Mouse (Mus musculus) heart, postnatal 0 days (tissue): ENCODE results near the gene Mst1r. TPM values are rescaled to one million over a fixed set of nuclear protein-coding genes. Genes with fewer than 3 reads are reported as not detected.
A peak's percentile ranks its signal among the peaks of the same experiment; 100 is the strongest.

ENCODE experiments used
- ATAC-seq: fragments of 200-750 bp; cut with Nextera tagmentation; 2 replicates; pipeline ENCODE4 v1.8.0; 2017; ENCODE audit warnings: low read depth, moderate number of reproducible peaks, moderate library complexity; ENCODE audit not compliant: insufficient read depth
- DNase-seq: peaks from one replicate; pipeline ENCODE4 v3.0.0-alpha.2; 2016; ENCODE audit warnings: low spot score
- H3K27ac ChIP-seq: fragments of 300-500 bp; sonication (generic); 2 replicates; pipeline ENCODE4 v1.5.1; 2014; ENCODE audit warnings: low read depth, mild to moderate bottlenecking
- H3K27me3 ChIP-seq: fragments of 300-500 bp; sonication (generic); 2 replicates; pipeline ENCODE4 v1.6.1; 2014; ENCODE audit warnings: low read length, mixed read lengths; ENCODE audit not compliant: control insufficient read depth, insufficient read depth
- H3K36me3 ChIP-seq: fragments of 300-500 bp; sonication (generic); replicated peaks from 2 replicates; pipeline ENCODE4 v1.6.1; 2014; ENCODE audit warnings: low read length, mixed read lengths; ENCODE audit not compliant: control insufficient read depth, insufficient read depth
- H3K4me1 ChIP-seq: fragments of 300-500 bp; sonication (generic); 2 replicates; pipeline ENCODE4 v1.6.1; 2014; ENCODE audit warnings: antibody characterized with exemption; ENCODE audit not compliant: control insufficient read depth, insufficient read depth
- H3K4me2 ChIP-seq: fragments of 300-500 bp; sonication (generic); 2 replicates; pipeline ENCODE4 v1.6.1; 2014; ENCODE audit warnings: low read depth, mild to moderate bottlenecking, low read length, moderate library complexity
- H3K4me3 ChIP-seq: fragments of 300-500 bp; sonication (generic); 2 replicates; pipeline ENCODE4 v1.5.1; 2014; ENCODE audit warnings: low read depth, low read length
- H3K9ac ChIP-seq: fragments of 300-500 bp; sonication (generic); replicated peaks from 2 replicates; pipeline ENCODE4 v1.6.1; 2014; ENCODE audit warnings: low read depth, low read length, mixed read lengths
- H3K9me3 ChIP-seq: fragments of 300-500 bp; sonication (generic); replicated peaks from 2 replicates; pipeline ENCODE4 v1.6.1; 2016; ENCODE audit warnings: low read length; ENCODE audit not compliant: control insufficient read depth
- CTCF ChIP-seq: IDR thresholded peaks from 2 replicates; pipeline ENCODE4 v1.5.1; 2016; ENCODE audit warnings: antibody characterized with exemption, control low read depth, low read depth
- EP300 ChIP-seq: IDR thresholded peaks from 2 replicates; pipeline ENCODE4 v1.6.1; 2016; ENCODE audit warnings: antibody characterized with exemption, low read depth
- WGBS: fragments of 180-500 bp; shearing (Covaris S2); extraction: QIAGEN DNeasy Blood & Tissue Kit; methylation state at CpG from one replicate; pipeline ENCODE4 v1.1.7; 2014; 5-methylcytosine and 5-hydroxymethylcytosine counted together
- polyA plus RNA-seq: library from polyadenylated mRNA; unstranded; fragments of >200 nt; fragmentation: Nextera tagmentation; extraction: Ambion mirVana; gene quantifications from 2 replicates; pipeline ENCODE4 v1.2.1, GENCODE M21; 2015
- total RNA-seq: library from RNA; depleted of rRNA; stranded (reverse); fragments of >200 nt; gene quantifications from 2 replicates; pipeline ENCODE4 v1.2.3, GENCODE M21; 2014; ENCODE audit warnings: low replicate concordance

The Mst1r gene
- total and polyA plus RNA-seq, 2 experiments from 2014 or later: 0.74 to 20.1 TPM

GRCm38 (mm10) chr9:107904726-107905125 lies 1.9 kb upstream of the Mst1r start:
- TF ChIP-seq EP300: no peak
- TF ChIP-seq CTCF: peak; percentile 98
- peaks cover 9% of the 10 kb centered on the region for H3K36me3 ChIP-seq
- no peak overlapping the region for H3K9ac ChIP-seq
- no peak overlapping the region for H3K4me3 ChIP-seq
- peak overlapping the region; percentile 39; the same call in 1 of the 2 replicates for H3K27ac ChIP-seq
- no peak overlapping the region for H3K4me2 ChIP-seq
- WGBS: 2% methylated on average over 4 of the region's 4 CpGs
- ATAC-seq: peak; percentile 70
- 0 out of 2 replicates have a peak, but pooled peaks cover 3% of the 10 kb centered on the region for H3K27me3 ChIP-seq
- no peaks in the 10 kb centered on the region for H3K4me1 ChIP-seq
- DNase-seq: peak; percentile 82
- no peaks in the 10 kb centered on the region for H3K9me3 ChIP-seq

GRCm38 (mm10) chr9:107906967-107907800 lies 511 bp downstream of the Mst1r start:
- Histone ChIP-seq H3K27ac (peak overlapping the region; percentile 17; the same call in 1 of the 2 replicates), H3K9me3 (no peaks in the 10 kb centered on the region), H3K4me2 (peak overlapping the region; percentile 61), H3K9ac (peak overlapping the region; percentile 23), H3K4me3 (peak overlapping the region; percentile 37), H3K36me3 (peaks cover 3% of the 10 kb centered on the region; the same call in 1 of the 2 replicates), H3K4me1 (no peaks in the 10 kb centered on the region), H3K27me3 (no peaks in the 10 kb centered on the region)
- WGBS: 52% methylated on average over 31 of the region's 31 CpGs
- ATAC-seq: no peak
- DNase-seq: no peak
- no peak for TF ChIP-seq CTCF

- Histone ChIP-seq H3K36me3 (0 out of 2 replicates have a peak, but pooled peaks cover under 1% of the 10 kb centered on the region), H3K4me1 (no peaks in the 10 kb centered on the region), H3K4me2 (peak overlapping the region; percentile 61), H3K4me3 (peak overlapping the region; percentile 37), H3K27me3 (no peaks in the 10 kb centered on the region), H3K27ac (peak overlapping the region; percentile 44), H3K9ac (peak overlapping the region; percentile 27), H3K9me3 (no peaks in the 10 kb centered on the region)
- ATAC-seq (no peak), DNase-seq (no peak)
- whole genome bisulfite sequencing: 68% methylated on average over 14 of the region's 14 CpGs
- TF ChIP-seq EP300 (no peak), CTCF (no peak)
These were observed 1.1 kb downstream of the Mst1r start for GRCm38 (mm10) chr9:107907801-107908120.

GRCm38 (mm10) chr9:107908410-107909158 lies 1.9 kb downstream of the Mst1r start:
- peak overlapping the region; percentile 44 for H3K27ac ChIP-seq
- peak overlapping the region; percentile 27; the same call in 1 of the 2 replicates for H3K9ac ChIP-seq
- ATAC-seq (no peak), DNase-seq (no peak)
- peak overlapping the region; percentile 61 for H3K4me2 ChIP-seq
- 33% methylated on average over 18 of the region's 18 CpGs for WGBS
- H3K4me3 ChIP-seq: peak overlapping the region; percentile 17
- TF ChIP-seq CTCF: no peak
- TF ChIP-seq EP300: no peak
- no peaks in the 10 kb centered on the region for H3K9me3 ChIP-seq
- H3K4me1 ChIP-seq: no peaks in the 10 kb centered on the region
- no peaks in the 10 kb centered on the region for H3K36me3 ChIP-seq
- H3K27me3 ChIP-seq: no peaks in the 10 kb centered on the region

- TF ChIP-seq CTCF (no peak), EP300 (no peak)
- no peak for DNase-seq
- Histone ChIP-seq H3K9me3 (no peaks in the 10 kb centered on the region), H3K9ac (no peak overlapping the region), H3K4me1 (no peaks in the 10 kb centered on the region), H3K4me2 (no peak overlapping the region), H3K27ac (no peak overlapping the region), H3K36me3 (no peaks in the 10 kb centered on the region), H3K4me3 (no peak overlapping the region), H3K27me3 (no peaks in the 10 kb centered on the region)
- WGBS: 70% methylated on average over 15 of the region's 15 CpGs
- no peak for ATAC-seq
These were observed 3.5 kb downstream of the Mst1r start for GRCm38 (mm10) chr9:107910025-107910769.
